Mouse (Mus musculus): ENCODE results near the gene Arhgef38. TPM values are rescaled to one million over a fixed set of nuclear protein-coding genes. Genes with fewer than 3 reads are reported as not detected.

Arhgef38 gene
- total RNA-seq, 1 experiment = 1.4 TPM

DNA sequence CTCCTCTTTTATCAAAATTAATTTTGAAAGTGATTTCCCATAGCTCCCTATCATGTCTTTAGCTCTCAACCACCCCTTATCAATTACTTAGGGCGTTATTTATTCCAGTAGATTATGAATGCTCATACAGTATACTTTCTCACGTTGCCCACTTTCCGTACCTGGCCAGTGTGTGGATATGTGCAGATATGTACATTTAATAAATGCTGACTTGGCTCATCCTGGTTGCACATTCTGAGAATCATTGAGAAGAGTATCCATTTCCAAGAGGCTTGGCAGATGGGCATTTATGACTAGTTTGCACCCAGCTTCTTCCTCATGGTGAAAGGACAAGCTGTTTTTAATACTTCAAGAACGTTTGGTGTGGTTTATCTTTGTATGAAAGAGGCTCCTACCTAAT, 124.9 kb downstream of the Arhgef38 start:
- in situ Hi-C loops (cut with MboI; ENCODE audit: low sequenced_read_pairs in 2 of 2, unreplicated experiment in 2 of 2) = no loop called here
- no peaks in the 10 kb centered on the region for H3K4me1 ChIP-seq (ENCODE audit: control insufficient read depth in 2 of 2, insufficient read depth in 2 of 2, low read length in 2 of 2, poor library complexity in 1 of 2)
- H3K4me3 ChIP-seq (ENCODE audit: insufficient read depth in 1 of 2, low read depth in 1 of 2, low read length in 2 of 2, poor library complexity in 1 of 2, severe bottlenecking in 1 of 2) = no peak overlapping the region
- H3K9ac ChIP-seq (ENCODE audit: insufficient read depth, low read depth, low read length, poor library complexity, severe bottlenecking) = no peak overlapping the region
- TF ChIP-seq ZNF384 (IDR thresholded peaks at IDR 0.05; ENCODE audit: low read depth, low read length) = no peak
- TF ChIP-seq HCFC1 (IDR thresholded peaks at IDR 0.05; ENCODE audit: borderline replicate concordance, insufficient read depth, low read length) = no peak
- no peak for TF ChIP-seq CHD2 (IDR thresholded peaks at IDR 0.05; ENCODE audit: low read depth, low read length)
- TF ChIP-seq MAFK (IDR thresholded peaks at IDR 0.05; ENCODE audit: insufficient read depth, low read depth, low read length) = no peak
- no peak for TF ChIP-seq ZC3H11A (IDR thresholded peaks at IDR 0.05; ENCODE audit: borderline replicate concordance, low read depth, low read length)
- H3K36me3 ChIP-seq (ENCODE audit: control insufficient read depth, insufficient read depth, low read length, poor library complexity, severe bottlenecking) = peaks cover 6% of the 10 kb centered on the region
- H3K9me3 ChIP-seq (ENCODE audit: control insufficient read depth, insufficient read depth, low read depth, low read length) = no peaks in the 10 kb centered on the region
- H3K27ac ChIP-seq (ENCODE audit: insufficient read depth, low read depth, low read length, poor library complexity, severe bottlenecking) = no peak overlapping the region
- no peak for DNase-seq (ENCODE audit: low read depth, low spot score)

DNA sequence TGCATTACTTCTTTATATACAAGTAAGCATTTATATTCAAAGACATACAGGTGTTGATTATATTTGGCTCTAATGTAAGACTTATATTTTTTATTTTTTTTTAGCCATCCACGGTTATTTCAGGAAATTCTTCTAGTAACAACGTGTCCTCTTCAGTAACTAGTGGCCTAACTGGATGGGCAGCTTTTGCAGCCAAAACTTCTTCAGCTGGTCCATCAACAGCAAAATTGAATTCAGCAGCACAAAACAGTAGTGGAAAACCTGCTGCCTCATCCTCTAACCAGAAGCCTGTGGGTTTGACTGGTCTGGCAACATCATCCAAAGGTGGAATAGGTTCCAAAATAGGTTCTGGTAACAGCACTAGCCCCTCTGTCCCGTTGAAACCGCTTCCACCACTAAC, 126.0 kb downstream of the Arhgef38 start:
- Histone ChIP-seq H3K4me3 (ENCODE audit: insufficient read depth in 1 of 2, low read depth in 1 of 2, low read length in 2 of 2, poor library complexity in 1 of 2, severe bottlenecking in 1 of 2) (no peak overlapping the region), H3K9me3 (ENCODE audit: control insufficient read depth, insufficient read depth, low read depth, low read length) (no peaks in the 10 kb centered on the region), H3K36me3 (ENCODE audit: control insufficient read depth, insufficient read depth, low read length, poor library complexity, severe bottlenecking) (peaks cover 11% of the 10 kb centered on the region), H3K4me1 (ENCODE audit: control insufficient read depth in 2 of 2, insufficient read depth in 2 of 2, low read length in 2 of 2, poor library complexity in 1 of 2) (no peaks in the 10 kb centered on the region), H3K27ac (ENCODE audit: insufficient read depth, low read depth, low read length, poor library complexity, severe bottlenecking) (no peak overlapping the region), H3K9ac (ENCODE audit: insufficient read depth, low read depth, low read length, poor library complexity, severe bottlenecking) (no peak overlapping the region)
- in situ Hi-C loops (cut with MboI; ENCODE audit: low sequenced_read_pairs in 2 of 2, unreplicated experiment in 2 of 2) = no loop called here
- no peak for DNase-seq (ENCODE audit: low read depth, low spot score)
- TF ChIP-seq ZNF384 (IDR thresholded peaks at IDR 0.05; ENCODE audit: low read depth, low read length) (no peak), CHD2 (IDR thresholded peaks at IDR 0.05; ENCODE audit: low read depth, low read length) (no peak), HCFC1 (IDR thresholded peaks at IDR 0.05; ENCODE audit: borderline replicate concordance, insufficient read depth, low read length) (no peak), ZC3H11A (IDR thresholded peaks at IDR 0.05; ENCODE audit: borderline replicate concordance, low read depth, low read length) (no peak), MAFK (IDR thresholded peaks at IDR 0.05; ENCODE audit: insufficient read depth, low read depth, low read length) (no peak)

DNA sequence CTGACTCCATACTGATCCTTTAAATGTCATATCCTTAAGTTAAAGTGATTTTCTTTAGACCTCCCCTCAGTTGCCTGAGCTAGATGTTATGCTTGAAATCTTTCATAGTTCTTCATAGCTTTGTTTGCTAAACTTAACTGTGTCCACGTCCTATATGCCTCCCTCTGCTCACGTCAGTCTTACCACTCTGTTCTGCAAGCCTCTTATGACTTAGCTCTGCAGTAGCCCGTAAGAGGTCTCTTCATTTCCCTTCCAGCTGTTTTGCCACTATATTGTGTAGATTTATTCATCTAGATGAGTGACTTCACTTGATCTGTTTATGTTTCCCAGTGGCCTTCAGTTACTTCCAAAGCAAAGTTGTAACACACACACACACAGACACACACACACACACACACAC, 130.3 kb downstream of the Arhgef38 start:
- in situ Hi-C loops (cut with MboI; ENCODE audit: low sequenced_read_pairs in 2 of 2, unreplicated experiment in 2 of 2) = no loop called here
- Histone ChIP-seq H3K4me3 (ENCODE audit: insufficient read depth in 1 of 2, low read depth in 1 of 2, low read length in 2 of 2, poor library complexity in 1 of 2, severe bottlenecking in 1 of 2) (no peak overlapping the region), H3K9ac (ENCODE audit: insufficient read depth, low read depth, low read length, poor library complexity, severe bottlenecking) (no peak overlapping the region), H3K27ac (ENCODE audit: insufficient read depth, low read depth, low read length, poor library complexity, severe bottlenecking) (no peak overlapping the region), H3K4me1 (ENCODE audit: control insufficient read depth in 2 of 2, insufficient read depth in 2 of 2, low read length in 2 of 2, poor library complexity in 1 of 2) (no peaks in the 10 kb centered on the region), H3K36me3 (ENCODE audit: control insufficient read depth, insufficient read depth, low read length, poor library complexity, severe bottlenecking) (peaks cover 17% of the 10 kb centered on the region), H3K9me3 (ENCODE audit: control insufficient read depth, insufficient read depth, low read depth, low read length) (no peaks in the 10 kb centered on the region)
- TF ChIP-seq MAFK (IDR thresholded peaks at IDR 0.05; ENCODE audit: insufficient read depth, low read depth, low read length) (no peak), ZNF384 (IDR thresholded peaks at IDR 0.05; ENCODE audit: low read depth, low read length) (no peak), HCFC1 (IDR thresholded peaks at IDR 0.05; ENCODE audit: borderline replicate concordance, insufficient read depth, low read length) (no peak), CHD2 (IDR thresholded peaks at IDR 0.05; ENCODE audit: low read depth, low read length) (no peak), ZC3H11A (IDR thresholded peaks at IDR 0.05; ENCODE audit: borderline replicate concordance, low read depth, low read length) (no peak)
- no peak for DNase-seq (ENCODE audit: low read depth, low spot score)

DNA sequence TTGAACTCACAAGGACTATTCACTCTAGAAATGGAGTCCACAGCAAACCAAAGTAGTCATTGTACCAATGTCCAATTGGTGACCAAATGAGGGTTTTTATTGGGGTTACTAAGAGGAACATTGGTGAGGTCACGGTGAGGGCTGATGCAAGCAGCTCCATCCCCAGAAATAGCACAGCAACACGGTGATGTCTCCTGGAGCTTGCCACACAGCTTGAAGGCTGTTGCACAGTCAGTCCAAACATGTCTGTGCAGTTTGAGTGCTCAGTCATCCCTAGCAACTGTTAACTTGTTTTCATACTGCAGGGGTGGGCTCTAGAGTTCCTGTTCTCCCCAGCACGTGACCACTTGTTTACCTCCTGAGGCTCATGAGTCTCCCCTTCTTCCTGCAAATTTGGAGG, 131.0 kb downstream of the Arhgef38 start:
- Histone ChIP-seq H3K9me3 (ENCODE audit: control insufficient read depth, insufficient read depth, low read depth, low read length) (no peaks in the 10 kb centered on the region), H3K36me3 (ENCODE audit: control insufficient read depth, insufficient read depth, low read length, poor library complexity, severe bottlenecking) (peaks cover 13% of the 10 kb centered on the region), H3K4me3 (ENCODE audit: insufficient read depth in 1 of 2, low read depth in 1 of 2, low read length in 2 of 2, poor library complexity in 1 of 2, severe bottlenecking in 1 of 2) (no peak overlapping the region), H3K4me1 (ENCODE audit: control insufficient read depth in 2 of 2, insufficient read depth in 2 of 2, low read length in 2 of 2, poor library complexity in 1 of 2) (no peaks in the 10 kb centered on the region), H3K27ac (ENCODE audit: insufficient read depth, low read depth, low read length, poor library complexity, severe bottlenecking) (no peak overlapping the region), H3K9ac (ENCODE audit: insufficient read depth, low read depth, low read length, poor library complexity, severe bottlenecking) (no peak overlapping the region)
- no peak for TF ChIP-seq MAFK (IDR thresholded peaks at IDR 0.05; ENCODE audit: insufficient read depth, low read depth, low read length)
- no peak for TF ChIP-seq ZNF384 (IDR thresholded peaks at IDR 0.05; ENCODE audit: low read depth, low read length)
- no peak for TF ChIP-seq HCFC1 (IDR thresholded peaks at IDR 0.05; ENCODE audit: borderline replicate concordance, insufficient read depth, low read length)
- no peak for TF ChIP-seq CHD2 (IDR thresholded peaks at IDR 0.05; ENCODE audit: low read depth, low read length)
- no peak for TF ChIP-seq ZC3H11A (IDR thresholded peaks at IDR 0.05; ENCODE audit: borderline replicate concordance, low read depth, low read length)
- in situ Hi-C loops (cut with MboI; ENCODE audit: low sequenced_read_pairs in 2 of 2, unreplicated experiment in 2 of 2) = no loop called here
- DNase-seq (ENCODE audit: low read depth, low spot score) = no peak

DNA sequence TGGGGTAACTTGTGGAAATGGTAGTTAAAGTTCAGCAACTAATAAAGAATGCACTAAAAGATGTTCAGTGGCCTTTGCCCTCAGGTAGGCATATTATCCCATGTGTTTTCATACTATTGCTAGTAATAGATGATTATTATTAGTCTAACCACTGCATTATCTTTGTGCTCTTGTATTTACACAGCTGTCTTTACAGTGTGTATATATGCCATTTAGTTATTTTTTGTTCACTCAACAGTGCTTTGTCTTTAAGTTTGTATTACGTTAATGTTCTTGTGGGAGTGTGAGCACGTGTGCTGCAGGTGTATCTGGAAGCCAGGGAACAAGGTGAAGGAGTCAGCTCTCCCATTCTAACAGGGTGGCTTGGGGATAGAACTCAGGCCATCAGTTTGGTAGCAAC, 135.8 kb downstream of the Arhgef38 start:
- TF ChIP-seq CHD2 (IDR thresholded peaks at IDR 0.05; ENCODE audit: low read depth, low read length) (no peak), HCFC1 (IDR thresholded peaks at IDR 0.05; ENCODE audit: borderline replicate concordance, insufficient read depth, low read length) (no peak), MAFK (IDR thresholded peaks at IDR 0.05; ENCODE audit: insufficient read depth, low read depth, low read length) (no peak)

More for the DNA sequence above, 135.8 kb downstream of the Arhgef38 start:
- no peak overlapping the region for H3K9ac ChIP-seq (ENCODE audit: insufficient read depth, low read depth, low read length, poor library complexity, severe bottlenecking)
- peaks cover 9% of the 10 kb centered on the region for H3K36me3 ChIP-seq (ENCODE audit: control insufficient read depth, insufficient read depth, low read length, poor library complexity, severe bottlenecking)
- DNase-seq (ENCODE audit: low read depth, low spot score) = no peak
- no peaks in the 10 kb centered on the region for H3K9me3 ChIP-seq (ENCODE audit: control insufficient read depth, insufficient read depth, low read depth, low read length)
- in situ Hi-C loops (cut with MboI; ENCODE audit: low sequenced_read_pairs in 2 of 2, unreplicated experiment in 2 of 2) = no loop called here
- no peak overlapping the region for H3K4me3 ChIP-seq (ENCODE audit: insufficient read depth in 1 of 2, low read depth in 1 of 2, low read length in 2 of 2, poor library complexity in 1 of 2, severe bottlenecking in 1 of 2)
- H3K4me1 ChIP-seq (ENCODE audit: control insufficient read depth in 2 of 2, insufficient read depth in 2 of 2, low read length in 2 of 2, poor library complexity in 1 of 2) = no peaks in the 10 kb centered on the region
- H3K27ac ChIP-seq (ENCODE audit: insufficient read depth, low read depth, low read length, poor library complexity, severe bottlenecking) = no peak overlapping the region
